Mouse (Mus musculus) embryonic facial prominence, embryonic 12.5 days (tissue): ENCODE data around the gene Pabpc1l. TPM values are rescaled to one million over a fixed set of nuclear protein-coding genes. Genes with fewer than 3 reads are reported as not detected.
"Not testable (repeated sequence)": the region's sequence is repeated elsewhere in the genome, so short reads cannot be mapped to it uniquely, and the experiment has no call there.

ENCODE experiments used
- ATAC-seq: fragments of 200-750 bp; cut with Nextera tagmentation; 2 replicates; pipeline ENCODE4 v1.8.0; 2017; ENCODE audit not compliant: insufficient number of reproducible peaks, insufficient read depth, low FRiP score, low TSS enrichment
- H3K27ac ChIP-seq: fragments of 300-500 bp; sonication (generic); 2 replicates; pipeline ENCODE4 v1.5.1; 2016; ENCODE audit warnings: mild to moderate bottlenecking
- H3K27me3 ChIP-seq: fragments of 300-500 bp; sonication (generic); 2 replicates; pipeline ENCODE4 v1.6.1; 2016; ENCODE audit warnings: mild to moderate bottlenecking, moderate library complexity
- H3K36me3 ChIP-seq: fragments of 300-500 bp; sonication (generic); 2 replicates; pipeline ENCODE4 v1.6.1; 2016; ENCODE audit warnings: mild to moderate bottlenecking
- H3K4me1 ChIP-seq: fragments of 300-500 bp; sonication (generic); 2 replicates; pipeline ENCODE4 v1.6.1; 2016
- H3K4me2 ChIP-seq: fragments of 300-500 bp; sonication (generic); replicated peaks from 2 replicates; pipeline ENCODE4 v1.6.1; 2016; ENCODE audit warnings: mild to moderate bottlenecking, moderate library complexity
- H3K4me3 ChIP-seq: fragments of 300-500 bp; sonication (generic); 2 replicates; pipeline ENCODE4 v1.5.1; 2016; ENCODE audit warnings: mild to moderate bottlenecking
- H3K9ac ChIP-seq: fragments of 300-500 bp; sonication (generic); 2 replicates; pipeline ENCODE4 v1.6.1; 2016; ENCODE audit warnings: mild to moderate bottlenecking, moderate library complexity
- H3K9me3 ChIP-seq: fragments of 300-500 bp; sonication (generic); 2 replicates; pipeline ENCODE4 v1.6.1; 2016; ENCODE audit warnings: mild to moderate bottlenecking, moderate library complexity
- WGBS: fragments of 180-500 bp; shearing (Covaris S2); methylation state at CpG from one replicate; pipeline ENCODE4 v1.1.7; 2016; 5-methylcytosine and 5-hydroxymethylcytosine counted together
- polyA plus RNA-seq: library from polyadenylated mRNA; unstranded; fragments of >200 nt; fragmentation: Nextera tagmentation; extraction: Ambion mirVana; gene quantifications from 2 replicates; pipeline ENCODE4 v1.2.1, GENCODE M21; 2016

Pabpc1l gene
- polyA plus RNA-seq, 1 experiment from 2014 or later = 2.4 TPM

- Histone ChIP-seq H3K9ac (no peak overlapping the region), H3K9me3 (no peaks in the 10 kb centered on the region), H3K4me2 (no peak overlapping the region), H3K36me3 (no peaks in the 10 kb centered on the region), H3K27me3 (no peaks in the 10 kb centered on the region), H3K27ac (no peak overlapping the region), H3K4me1 (peaks cover 5% of the 10 kb centered on the region), H3K4me3 (no peak overlapping the region)
- WGBS = 95% methylated on average over 1 of the region's 1 CpGs
- 0 out of 2 replicates have a peak, but pooled peaks have one; percentile 30 for ATAC-seq
These were observed 13.3 kb downstream of the Pabpc1l start for GRCm38 (mm10) chr2:164038407-164039028.

- no peak for ATAC-seq
- Histone ChIP-seq H3K27me3 (no peaks in the 10 kb centered on the region), H3K36me3 (no peaks in the 10 kb centered on the region), H3K9me3 (no peaks in the 10 kb centered on the region), H3K27ac (no peak overlapping the region), H3K4me1 (peaks cover 5% of the 10 kb centered on the region), H3K4me3 (no peak overlapping the region), H3K4me2 (no peak overlapping the region), H3K9ac (no peak overlapping the region)
- 91% methylated on average over 6 of the region's 6 CpGs for WGBS
These were observed 15.7 kb downstream of the Pabpc1l start for GRCm38 (mm10) chr2:164040949-164041348.

GRCm38 (mm10) chr2:164041523-164041922, 16.3 kb downstream of the Pabpc1l start:
- Histone ChIP-seq H3K27ac (no peak overlapping the region), H3K27me3 (no peaks in the 10 kb centered on the region), H3K9me3 (no peaks in the 10 kb centered on the region), H3K36me3 (no peaks in the 10 kb centered on the region), H3K4me1 (peaks cover 4% of the 10 kb centered on the region), H3K4me3 (no peak overlapping the region), H3K4me2 (no peak overlapping the region), H3K9ac (no peak overlapping the region)
- ATAC-seq = no peak
- WGBS = 81% methylated on average over 2 of the region's 2 CpGs

- Histone ChIP-seq H3K4me3 (peak overlapping the region; percentile 30), H3K36me3 (peaks cover 9% of the 10 kb centered on the region), H3K27ac (no peak overlapping the region), H3K9me3 (no peaks in the 10 kb centered on the region), H3K4me1 (peaks cover 5% of the 10 kb centered on the region; the same call in 1 of the 2 replicates), H3K9ac (peak overlapping the region; percentile 27; the same call in 1 of the 2 replicates), H3K4me2 (peak overlapping the region; percentile 44), H3K27me3 (no peaks in the 10 kb centered on the region)
- WGBS = 5% methylated on average over 12 of the region's 16 CpGs
- ATAC-seq = 0 out of 2 replicates have a peak, but pooled peaks have one; percentile 60
These were observed 22.0 kb downstream of the Pabpc1l start for GRCm38 (mm10) chr2:164047197-164047690.

- Histone ChIP-seq H3K4me1 (no peaks in the 10 kb centered on the region), H3K27me3 (no peaks in the 10 kb centered on the region), H3K4me3 (no peak overlapping the region), H3K4me2 (no peak overlapping the region), H3K27ac (no peak overlapping the region), H3K9ac (no peak overlapping the region), H3K36me3 (peaks cover 61% of the 10 kb centered on the region), H3K9me3 (no peaks in the 10 kb centered on the region)
- no peak for ATAC-seq
- 91% methylated on average over 8 of the region's 8 CpGs for WGBS
These were observed 28.5 kb downstream of the Pabpc1l start for GRCm38 (mm10) chr2:164053767-164054166.

GRCm38 (mm10) chr2:164054671-164055070, 29.4 kb downstream of the Pabpc1l start:
- Histone ChIP-seq H3K4me3 (no peak overlapping the region), H3K9ac (no peak overlapping the region), H3K27ac (no peak overlapping the region), H3K36me3 (peaks cover 70% of the 10 kb centered on the region), H3K4me2 (no peak overlapping the region), H3K4me1 (no peaks in the 10 kb centered on the region), H3K9me3 (no peaks in the 10 kb centered on the region), H3K27me3 (no peaks in the 10 kb centered on the region)
- WGBS = 96% methylated on average over 8 of the region's 8 CpGs
- no peak for ATAC-seq

GRCm38 (mm10) chr2:164059634-164060235, 34.5 kb downstream of the Pabpc1l start:
- Histone ChIP-seq H3K27ac (no peak overlapping the region), H3K4me3 (no peak overlapping the region), H3K4me1 (no peaks in the 10 kb centered on the region), H3K9me3 (no peaks in the 10 kb centered on the region), H3K27me3 (no peaks in the 10 kb centered on the region), H3K4me2 (no peak overlapping the region), H3K36me3 (peaks cover 83% of the 10 kb centered on the region), H3K9ac (no peak overlapping the region)
- ATAC-seq = no peak
- 93% methylated on average over 8 of the region's 8 CpGs for WGBS

GRCm38 (mm10) chr2:164070142-164070764, 45.0 kb downstream of the Pabpc1l start, which contains the start of gene Stk4:
Gene Stk4, plus strand, starts transcription at chr2:164070322.
- H3K4me3 ChIP-seq = peak within 1 kb of the TSS; percentile 96
- WGBS = under 1% methylated on average over 45 of the region's 45 CpGs
- peak; percentile 11 for ATAC-seq

GRCm38 (mm10) chr2:164070765-164071436, 45.7 kb downstream of the Pabpc1l start, which contains the start of gene Tomm34:
Gene Tomm34, minus strand, starts transcription at chr2:164071169.
- Histone ChIP-seq H3K4me2 (peak within 1 kb of the TSS; percentile 86), H3K9me3 (no peaks in the 10 kb centered on the region), H3K27ac (peak within 1 kb of the TSS; percentile 91), H3K9ac (peak within 1 kb of the TSS; percentile 87), H3K4me1 (peaks cover 29% of the 10 kb centered on the region), H3K4me3 (peak within 1 kb of the TSS; percentile 96), H3K27me3 (no peaks in the 10 kb centered on the region), H3K36me3 (peaks cover 6% of the 10 kb centered on the region)
- under 1% methylated on average over 55 of the region's 55 CpGs for WGBS
- ATAC-seq = peak; percentile 95

More at GRCm38 (mm10) chr2:164070142-164070764, 45.0 kb downstream of the Pabpc1l start, which contains the start of gene Stk4:
- H3K9ac ChIP-seq = peak within 1 kb of the TSS; percentile 87
- H3K27ac ChIP-seq = peak within 1 kb of the TSS; percentile 91
- H3K27me3 ChIP-seq = no peaks in the 10 kb centered on the region
- H3K4me1 ChIP-seq = peaks cover 26% of the 10 kb centered on the region
- H3K4me2 ChIP-seq = peak within 1 kb of the TSS; percentile 86
- peaks cover 12% of the 10 kb centered on the region for H3K36me3 ChIP-seq
- H3K9me3 ChIP-seq = no peaks in the 10 kb centered on the region

GRCm38 (mm10) chr2:164071437-164071820, 46.2 kb downstream of the Pabpc1l start:
- H3K9ac ChIP-seq = 0 out of 2 replicates have a peak overlapping the region, but pooled peaks have one; percentile 87

GRCm38 (mm10) chr2:164072109-164072508, 46.9 kb downstream of the Pabpc1l start:
- Histone ChIP-seq H3K9ac (no peak overlapping the region), H3K9me3 (no peaks in the 10 kb centered on the region), H3K4me3 (no peak overlapping the region), H3K36me3 (no peaks in the 10 kb centered on the region), H3K4me1 (peaks cover 29% of the 10 kb centered on the region), H3K4me2 (no peak overlapping the region), H3K27ac (no peak overlapping the region), H3K27me3 (no peaks in the 10 kb centered on the region)
- 50% methylated on average over 2 of the region's 2 CpGs for WGBS
- ATAC-seq = no peak

More at GRCm38 (mm10) chr2:164071437-164071820, 46.2 kb downstream of the Pabpc1l start:
- ATAC-seq, H3K36me3 ChIP-seq, H3K27me3 ChIP-seq, H3K9me3 ChIP-seq: not testable (repeated sequence)
- peak overlapping the region; percentile 86 for H3K4me2 ChIP-seq
- peak overlapping the region; percentile 96 for H3K4me3 ChIP-seq
- peak overlapping the region; percentile 91; the same call in 1 of the 2 replicates for H3K27ac ChIP-seq
- peaks cover 29% of the 10 kb centered on the region for H3K4me1 ChIP-seq
- 76% methylated on average over 11 of the region's 11 CpGs for WGBS
